Mouse (Mus musculus) kidney, adult 11 months (tissue): ENCODE data around the gene Pard6b.
"Not testable (repeated sequence)": the region's sequence is repeated elsewhere in the genome, so short reads cannot be mapped to it uniquely, and the experiment has no call there.

Experiments used
- DNase-seq: peaks from one replicate; pipeline ENCODE4 v3.0.0; 2022

Pard6b gene

GRCm38 (mm10) chr2:168103341-168103740, 22.5 kb downstream of the Pard6b start:
- no peak for DNase-seq

GRCm38 (mm10) chr2:168104375-168105144, 23.8 kb downstream of the Pard6b start:
- DNase-seq: peak; percentile 93

- DNase-seq: peak; percentile 75
These were observed 24.5 kb downstream of the Pard6b start for GRCm38 (mm10) chr2:168105271-168105670.

DNA sequence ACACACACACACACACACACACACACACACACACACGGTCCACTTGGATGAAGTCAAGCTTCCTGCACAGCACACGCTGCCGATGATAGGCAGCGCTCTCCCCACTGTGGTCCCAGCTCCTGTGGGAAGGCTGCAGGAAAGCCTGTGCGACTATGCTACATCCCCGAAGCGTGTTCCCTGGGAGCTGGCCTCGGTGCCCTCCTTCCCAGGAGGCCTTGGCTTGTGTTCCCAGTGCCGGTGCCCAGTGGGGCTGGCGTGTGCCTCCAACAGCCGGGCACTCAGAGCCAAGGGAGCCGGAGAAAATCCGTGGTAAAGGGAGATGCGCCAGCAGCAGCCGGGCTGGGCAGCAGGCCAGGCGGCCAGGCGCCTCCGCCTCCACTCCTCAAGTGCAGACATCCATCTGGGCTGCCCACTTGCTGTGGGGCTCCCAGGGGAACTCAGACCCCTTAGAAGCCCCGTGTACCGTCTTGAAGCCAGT, 25.9 kb downstream of the Pard6b start:
- DNase-seq: peak; percentile 83

- peak; percentile 77 for DNase-seq
These were observed 26.6 kb downstream of the Pard6b start for GRCm38 (mm10) chr2:168107356-168107755.

DNA sequence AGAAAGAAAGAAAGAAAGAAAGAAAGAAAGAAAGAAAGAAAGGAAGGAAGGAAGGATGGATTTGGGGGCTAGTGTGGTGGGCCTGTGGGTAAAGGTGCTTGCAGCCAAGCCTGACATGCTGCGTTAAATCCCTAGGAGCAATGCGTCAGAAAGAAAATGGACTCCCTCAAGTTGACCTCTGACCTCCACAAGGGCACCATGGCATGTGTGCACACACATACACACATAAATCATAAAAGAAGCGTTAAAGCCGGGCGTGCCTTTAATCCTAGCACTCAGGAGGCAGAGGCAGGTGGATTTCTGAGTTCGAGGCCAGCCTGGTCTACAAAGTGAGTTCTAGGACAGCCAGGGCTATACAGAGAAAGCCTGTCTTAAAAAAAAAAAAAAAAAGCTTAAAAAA, 27.1 kb downstream of the Pard6b start:
- not testable (repeated sequence) for DNase-seq

DNA sequence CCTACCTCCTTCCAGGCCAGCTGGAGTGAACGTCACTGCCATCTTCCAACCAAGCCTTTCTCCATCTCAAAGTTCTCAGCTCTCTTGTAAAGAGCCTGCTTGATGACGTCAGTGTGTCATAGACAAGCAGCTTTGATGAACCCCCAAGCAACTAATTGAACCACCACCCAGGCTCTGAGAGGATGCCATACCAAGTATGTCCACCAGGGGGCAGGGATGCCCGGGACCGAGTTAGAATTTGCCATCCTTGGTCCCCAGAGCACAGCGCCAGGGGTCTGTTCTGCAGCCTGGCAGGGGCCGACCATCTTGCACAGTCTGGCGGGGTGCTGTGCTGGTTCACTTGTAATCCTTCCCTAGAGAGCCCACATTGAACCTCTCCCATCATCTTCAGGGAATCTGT, 31.1 kb downstream of the Pard6b start:
- peak; percentile 45 for DNase-seq

DNA sequence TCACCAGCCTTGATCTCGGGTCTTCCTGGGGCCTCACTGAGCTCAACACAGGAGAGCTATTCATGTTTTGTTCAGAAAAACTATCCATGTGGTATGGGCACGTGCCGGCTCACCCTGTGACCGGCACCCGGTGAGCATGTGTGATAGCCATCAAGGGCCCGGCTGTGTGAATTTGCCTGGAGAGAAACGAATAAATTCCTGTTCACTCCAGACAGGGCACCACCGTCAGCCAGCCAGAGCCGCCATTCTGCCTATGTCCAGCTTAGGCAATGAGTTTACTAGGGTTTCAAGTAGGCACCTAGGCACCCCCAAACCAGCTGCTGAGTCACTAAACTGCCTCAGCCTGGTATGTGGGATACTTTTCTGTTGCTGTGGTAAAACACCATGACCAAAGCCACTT, 32.5 kb downstream of the Pard6b start:
- DNase-seq: peak; percentile 84

- DNase-seq: no peak
These were observed 32.9 kb downstream of the Pard6b start for GRCm38 (mm10) chr2:168113692-168114091.

DNA sequence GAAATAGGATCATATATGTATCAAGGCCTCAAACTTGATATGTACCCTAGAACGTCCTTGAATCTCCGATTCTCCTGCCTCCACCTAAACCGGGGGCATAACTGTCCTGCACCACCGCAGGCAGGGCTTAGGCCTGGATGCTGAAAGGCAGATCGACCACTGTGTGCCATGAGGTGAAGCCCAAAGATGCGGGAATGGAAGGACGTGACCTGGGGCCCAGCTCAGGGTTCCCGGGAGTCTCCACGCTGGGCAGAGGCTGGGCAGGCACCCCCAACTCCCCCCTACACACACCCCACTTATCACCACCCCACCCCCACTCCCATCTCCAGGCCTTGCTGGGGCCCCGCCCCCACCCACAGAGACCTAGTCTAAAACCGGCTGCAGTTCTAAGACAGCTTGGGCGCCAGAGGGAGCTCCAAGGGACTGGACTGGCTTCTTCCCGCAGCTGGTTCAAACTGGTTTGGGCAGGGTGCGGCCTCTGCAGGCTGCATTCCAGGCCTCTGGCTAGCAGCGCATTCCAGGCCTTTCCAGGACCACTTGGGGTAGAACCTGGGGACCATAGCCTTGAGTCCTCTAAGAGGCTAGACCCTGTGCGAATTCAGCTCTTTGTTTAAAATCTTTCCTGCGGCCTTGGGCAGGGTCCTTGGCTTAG, 34.0 kb downstream of the Pard6b start:
- DNase-seq: peak; percentile 88

- DNase-seq: no peak
These were observed 35.0 kb downstream of the Pard6b start for GRCm38 (mm10) chr2:168115826-168116225.

DNA sequence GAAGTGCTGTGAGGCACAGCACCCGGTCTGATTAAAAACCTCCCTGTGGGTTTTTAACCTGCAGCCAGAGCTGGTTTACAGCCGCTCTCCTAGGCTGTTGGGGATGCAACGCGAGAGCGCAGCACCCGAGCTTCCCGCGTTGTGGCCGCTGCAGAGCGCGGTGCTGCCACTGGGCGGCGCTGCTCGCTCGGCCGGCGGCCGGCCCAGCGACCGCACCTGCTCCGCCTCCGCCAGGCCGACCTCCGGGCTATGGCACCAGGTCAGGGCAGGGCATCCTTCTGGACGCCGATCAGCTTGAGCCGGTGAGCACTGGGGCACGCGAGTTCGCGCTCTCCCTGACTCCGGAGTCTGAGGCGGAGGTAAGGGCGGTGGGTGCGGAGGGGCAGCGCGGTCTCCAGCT, 36.3 kb downstream of the Pard6b start:
- DNase-seq: peak; percentile 68

- no peak for DNase-seq
These were observed 36.7 kb downstream of the Pard6b start for GRCm38 (mm10) chr2:168117553-168117952.

GRCm38 (mm10) chr2:168117967-168118366, 37.2 kb downstream of the Pard6b start:
- DNase-seq: no peak

- DNase-seq: no peak
These were observed 37.7 kb downstream of the Pard6b start for GRCm38 (mm10) chr2:168118456-168118855.

GRCm38 (mm10) chr2:168119123-168119522, 38.3 kb downstream of the Pard6b start:
- no peak for DNase-seq

GRCm38 (mm10) chr2:168120906-168121305, 40.1 kb downstream of the Pard6b start:
- no peak for DNase-seq

- no peak for DNase-seq
These were observed 42.8 kb downstream of the Pard6b start for GRCm38 (mm10) chr2:168123652-168124051.

DNA sequence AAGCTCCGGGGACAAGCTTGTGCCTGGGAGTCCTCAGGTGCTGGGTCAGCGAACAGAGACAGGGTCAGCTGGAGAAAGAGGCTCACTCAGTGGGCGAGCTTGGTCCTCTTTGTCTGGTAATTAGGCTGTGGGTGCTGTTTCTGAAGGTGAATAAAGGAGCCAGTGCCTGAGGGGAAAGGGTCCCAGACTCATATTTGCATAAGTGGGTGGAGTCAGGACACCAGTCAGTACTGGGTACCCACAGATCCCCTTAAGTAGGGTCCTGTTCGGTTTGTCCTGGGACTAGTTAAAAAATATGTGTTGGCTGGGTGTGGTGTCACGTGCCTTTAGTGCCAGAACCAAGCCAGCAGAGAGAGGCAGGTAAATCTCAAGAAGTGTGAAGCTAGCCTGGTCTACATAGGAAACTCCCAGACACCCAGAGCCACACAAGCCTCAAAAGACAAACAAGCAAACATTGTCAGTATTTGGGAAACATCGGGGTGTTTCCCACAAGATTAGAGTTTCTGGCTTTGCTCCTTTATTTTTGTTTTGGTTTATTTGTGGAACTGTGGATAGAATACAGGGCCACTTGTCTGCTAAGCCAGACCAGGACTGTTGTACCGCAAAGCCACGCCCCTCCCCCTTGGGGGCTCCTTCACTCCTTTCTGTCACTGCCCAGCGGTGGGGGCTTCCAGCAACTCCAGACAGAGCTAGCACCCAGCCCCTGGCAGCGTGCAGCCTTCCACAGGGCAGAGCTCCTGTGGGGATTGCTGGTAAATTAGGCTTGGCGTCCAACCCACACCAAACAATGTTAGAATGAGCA, 44.7 kb downstream of the Pard6b start:
- no peak for DNase-seq

DNA sequence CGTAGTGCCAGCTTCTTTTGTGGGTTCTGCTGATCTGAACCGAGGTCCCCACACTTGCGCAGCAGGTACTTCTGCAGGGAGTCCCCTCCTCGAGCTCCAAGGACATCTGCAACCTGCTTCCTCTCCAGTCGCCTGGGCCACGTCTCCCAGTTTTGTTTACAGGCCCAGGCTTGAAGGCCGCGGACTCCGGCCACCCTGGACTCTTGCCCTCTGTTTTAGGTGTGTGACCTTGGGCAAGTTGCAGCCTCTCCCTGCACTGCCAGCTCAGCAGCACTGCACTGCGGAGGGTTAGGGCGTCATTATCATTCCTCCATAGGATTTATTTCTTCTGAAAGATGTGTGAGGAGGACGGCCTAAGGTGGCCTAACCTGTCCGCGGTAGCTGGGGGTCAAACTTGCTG, 47.0 kb downstream of the Pard6b start:
- peak; percentile 75 for DNase-seq

DNA sequence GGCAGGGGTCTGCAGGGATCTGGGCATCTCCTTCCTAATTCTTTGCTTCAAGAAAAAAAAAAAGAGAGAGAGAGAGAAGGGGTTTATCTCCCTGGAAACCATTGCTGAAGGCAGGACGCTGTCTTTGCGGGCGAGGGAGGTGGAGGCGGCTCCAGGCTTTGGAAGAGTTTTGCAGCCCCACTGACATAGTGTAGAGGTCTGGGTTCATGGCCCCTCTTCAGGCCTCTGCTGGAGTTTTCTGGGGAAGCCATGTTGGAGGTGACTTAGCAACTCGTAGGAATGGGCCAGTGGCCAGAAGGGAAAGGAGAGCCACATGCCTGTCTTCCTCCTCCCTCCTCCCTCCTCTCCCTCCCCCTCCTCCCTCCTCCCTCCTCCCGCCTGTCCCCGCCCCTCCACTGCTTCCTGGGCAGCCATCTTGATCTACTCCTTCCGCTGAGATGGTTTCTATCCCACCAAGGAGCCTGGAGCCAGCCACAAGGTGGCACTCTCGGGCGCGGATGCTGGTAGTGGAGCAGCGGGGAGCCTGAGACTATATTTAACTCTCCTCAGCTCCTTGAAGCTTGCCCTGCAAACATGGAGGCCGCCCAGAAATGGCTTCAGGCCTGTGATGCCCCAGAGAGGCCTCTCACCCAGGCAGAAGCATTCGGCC, 47.5 kb downstream of the Pard6b start:
- peak; percentile 88 for DNase-seq

DNA sequence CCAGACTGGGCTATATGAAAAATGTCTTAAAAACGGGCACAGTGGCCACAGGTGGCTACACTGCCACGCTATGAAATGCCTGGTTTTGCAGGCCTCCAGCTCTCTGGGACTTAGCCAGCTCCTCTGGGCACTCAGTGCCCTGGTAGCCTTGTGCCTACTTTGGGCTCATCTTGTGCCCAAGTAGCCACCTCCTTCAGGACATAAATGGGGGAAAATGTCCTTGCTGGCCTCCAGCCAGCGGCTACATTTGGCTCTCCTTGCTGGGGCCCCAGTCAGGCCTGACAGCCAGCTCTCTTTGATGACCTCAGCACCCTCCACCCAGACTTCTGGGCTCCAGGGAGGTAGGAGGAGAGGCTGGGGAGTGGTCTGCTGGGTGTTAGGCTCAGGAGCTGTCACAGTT, 49.2 kb downstream of the Pard6b start:
- no peak for DNase-seq

DNA sequence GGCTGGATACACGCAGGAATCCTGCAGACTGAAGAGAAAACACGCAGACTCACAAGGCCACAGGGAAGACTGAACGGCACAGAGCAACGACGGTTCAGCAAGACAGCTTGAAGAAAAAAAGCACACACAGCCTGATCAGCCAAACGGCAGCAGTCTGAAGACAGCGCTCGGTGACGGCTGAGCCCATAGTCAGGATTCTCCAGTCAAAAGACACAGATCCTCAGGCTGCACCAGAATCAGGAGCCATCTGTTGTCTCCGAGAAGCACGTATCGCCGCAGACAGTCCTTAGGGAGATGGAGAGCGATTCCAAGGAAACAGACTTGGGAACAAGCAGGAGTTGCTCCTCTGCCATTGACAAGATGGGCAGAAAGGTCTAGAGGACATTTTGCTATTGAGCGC, 56.4 kb downstream of the Pard6b start:
- no peak for DNase-seq
